ENCODE assay signal across 13 mouse cellular contexts in the genomic region with DNA sequence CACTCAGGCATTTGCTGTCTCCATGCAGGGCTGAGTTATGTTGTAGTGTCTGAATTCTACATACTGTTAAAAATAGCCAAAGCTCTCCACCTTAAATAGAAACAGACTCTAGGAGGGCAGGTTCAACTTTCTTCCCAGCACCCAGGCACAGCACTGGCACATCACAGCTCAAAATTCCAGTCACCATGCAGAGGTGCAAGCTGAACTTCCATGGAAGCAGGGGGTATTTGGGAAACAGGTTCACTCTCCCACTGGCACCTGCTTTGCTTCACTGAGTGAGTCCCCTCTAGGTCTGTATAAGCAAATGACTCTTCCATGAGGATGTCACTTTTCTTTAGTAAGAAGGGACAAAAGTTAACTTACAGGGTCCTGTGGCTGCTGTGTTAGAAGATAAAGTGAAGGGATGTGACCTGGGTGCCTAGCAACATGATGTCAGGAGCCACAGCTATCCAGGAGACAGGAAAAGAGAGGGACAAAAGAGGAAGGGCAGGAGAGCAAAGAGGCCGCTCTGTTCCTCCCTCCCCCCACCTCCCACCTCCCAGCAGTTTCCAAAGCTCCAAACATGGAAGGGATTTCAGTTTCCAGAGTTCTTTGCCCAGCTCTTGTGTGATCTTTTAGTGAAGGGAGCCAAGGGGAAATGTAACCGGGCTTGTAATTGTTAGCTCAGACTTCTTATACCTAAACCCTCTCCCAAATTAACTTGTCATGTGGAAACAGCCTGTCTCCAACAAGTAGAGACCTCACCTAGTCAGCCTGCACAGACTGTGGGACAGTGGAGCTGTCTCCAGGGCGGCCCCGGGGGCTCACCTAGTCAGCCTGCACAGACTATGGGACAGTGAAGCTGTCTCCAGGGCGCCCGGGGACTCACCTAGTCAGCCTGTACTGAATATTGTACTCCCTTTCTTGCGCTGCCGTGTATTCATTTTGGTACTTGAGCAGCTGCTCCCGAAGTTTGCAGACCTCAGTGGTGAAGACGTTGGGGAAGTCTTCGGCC. TPM values are rescaled to one million over a fixed set of nuclear protein-coding genes. Genes with fewer than 3 reads are reported as not detected.
DNase-seq lines count a peak whose midpoint lies in the region; ATAC-seq and TF ChIP-seq lines count a peak whose summit lies in the region.
"Had no signal": no experiment of that assay in that cellular context is flagged by ENCODE, and none has a peak within 500 bp of the region (broad histone marks: within the 10 kb centered on the region; RNA-seq: fewer than 3 reads in every experiment).

No protein-coding gene starts in this region.

- DNase-seq in forebrain, embryonic 11.5 days (ENCODE audit: low spot score) = peak; percentile 56
- no peak for DNase-seq in testis, postnatal 14 days (ENCODE audit: low spot score)
- no peak for DNase-seq in MN1 (ENCODE audit: low spot score)
- no peak for DNase-seq in ovary, postnatal 14 days (ENCODE audit: low spot score)
- no peak for DNase-seq in adrenal gland, postnatal 4 days (ENCODE audit: low spot score in 2 of 2)
- DNase-seq: adrenal gland, postnatal 25 days; B cell, adult 2 months; cerebellum, postnatal 14 days had no signal

- no peak for TF ChIP-seq CTCF in testis, adult 2 months (IDR thresholded peaks at IDR 0.05; ENCODE audit: control insufficient read depth, insufficient read depth, insufficient replicate concordance, low read depth, low read length)

- no peaks in the 10 kb centered on the region for H3K27me3 ChIP-seq in forebrain, embryonic 11.5 days (ENCODE audit: control insufficient read depth, insufficient read depth, low read length)
- no peaks in the 10 kb centered on the region for H3K27me3 ChIP-seq in forebrain, embryonic 13.5 days
- no peaks in the 10 kb centered on the region for H3K27me3 ChIP-seq in testis, adult 2 months (ENCODE audit: control insufficient read depth, insufficient read depth, low read length)
- H3K27me3 ChIP-seq in intestine, embryonic 15.5 days (replicated peaks) = no peaks in the 10 kb centered on the region

- H3K9ac ChIP-seq in forebrain, embryonic 11.5 days (ENCODE audit: low read length) = no peak overlapping the region; the same call in 1 of the 2 replicates
- no peak overlapping the region for H3K9ac ChIP-seq in forebrain, embryonic 13.5 days
- no peak overlapping the region for H3K9ac ChIP-seq in intestine, embryonic 15.5 days

- 37% methylated on average over 11 of the region's 11 CpGs for WGBS in forebrain, embryonic 11.5 days
- WGBS in forebrain, embryonic 13.5 days = 40% methylated on average over 11 of the region's 11 CpGs
- 54% methylated on average over 11 of the region's 11 CpGs for WGBS in intestine, embryonic 15.5 days

- no peak overlapping the region for H3K4me2 ChIP-seq in forebrain, embryonic 11.5 days (ENCODE audit: low read depth, low read length, severe bottlenecking)
- no peak overlapping the region for H3K4me2 ChIP-seq in forebrain, embryonic 13.5 days
- H3K4me2 ChIP-seq in intestine, embryonic 15.5 days (replicated peaks) = 0 out of 2 replicates have a peak overlapping the region, but pooled peaks have one; percentile 4

- peaks cover 4% of the 10 kb centered on the region; the same call in 1 of the 2 replicates for H3K4me1 ChIP-seq in forebrain, embryonic 11.5 days (replicated peaks; ENCODE audit: control insufficient read depth, insufficient read depth, low read length)
- H3K4me1 ChIP-seq in forebrain, embryonic 13.5 days = peaks cover 13% of the 10 kb centered on the region; the same call in 1 of the 2 replicates
- peaks cover 3% of the 10 kb centered on the region for H3K4me1 ChIP-seq in testis, adult 2 months (ENCODE audit: control insufficient read depth, insufficient read depth, low read length)
- H3K4me1 ChIP-seq in intestine, embryonic 15.5 days (replicated peaks) = peaks cover 6% of the 10 kb centered on the region; the same call in 1 of the 2 replicates

- H3K9me3 ChIP-seq in forebrain, embryonic 11.5 days (ENCODE audit: control insufficient read depth, low read length) = no peaks in the 10 kb centered on the region
- H3K9me3 ChIP-seq in forebrain, embryonic 13.5 days (replicated peaks) = no peaks in the 10 kb centered on the region
- H3K9me3 ChIP-seq in intestine, embryonic 15.5 days = no peaks in the 10 kb centered on the region

- TF ChIP-seq POLR2A in testis, adult 2 months (IDR thresholded peaks at IDR 0.05; ENCODE audit: control insufficient read depth, low read depth, low read length) = no peak

- H3K27ac ChIP-seq in forebrain, embryonic 11.5 days (ENCODE audit: low read depth, low read length) = no peak overlapping the region
- no peak overlapping the region for H3K27ac ChIP-seq in forebrain, embryonic 13.5 days
- peak overlapping the region; percentile 61; the same call in 1 of the 2 replicates for H3K27ac ChIP-seq in testis, adult 2 months (ENCODE audit: control insufficient read depth, insufficient read depth, low read depth, low read length)
- peak overlapping the region; percentile 58; the same call in 1 of the 2 replicates for H3K27ac ChIP-seq in intestine, embryonic 15.5 days

- no peaks in the 10 kb centered on the region for H3K36me3 ChIP-seq in forebrain, embryonic 11.5 days (ENCODE audit: control insufficient read depth, insufficient read depth, low read length)
- no peaks in the 10 kb centered on the region for H3K36me3 ChIP-seq in forebrain, embryonic 13.5 days (ENCODE audit: poor library complexity, severe bottlenecking)
- H3K36me3 ChIP-seq in testis, adult 2 months (ENCODE audit: control insufficient read depth, insufficient read depth, low read length) = no peaks in the 10 kb centered on the region
- H3K36me3 ChIP-seq in intestine, embryonic 15.5 days = no peaks in the 10 kb centered on the region

- ATAC-seq in forebrain, embryonic 11.5 days (replicated peaks; ENCODE audit: low FRiP score) = 0 out of 2 replicates have a peak, but pooled peaks have one; percentile 42
- ATAC-seq in forebrain, embryonic 13.5 days = no peak
- ATAC-seq in intestine, embryonic 15.5 days = no peak; the same call in 1 of the 2 replicates
- ATAC-seq: forebrain, embryonic 14.5 days; hindbrain, embryonic 16.5 days had no signal

- H3K4me3 ChIP-seq in forebrain, embryonic 11.5 days (ENCODE audit: low read depth, low read length) = no peak overlapping the region
- H3K4me3 ChIP-seq in forebrain, embryonic 13.5 days = no peak overlapping the region
- H3K4me3 ChIP-seq in testis, adult 2 months (ENCODE audit: control insufficient read depth, low read depth, low read length) = no peak overlapping the region
- H3K4me3 ChIP-seq in intestine, embryonic 15.5 days (replicated peaks) = no peak overlapping the region

RNA-seq across cellular contexts. Expression of a gene that starts 42.5 kb away (rescaled TPM):
- polyA plus RNA-seq in forebrain, embryonic 11.5 days (2014; fragmentation: Nextera tagmentation; extraction: Ambion mirVana) = 1.2 and 1.6 TPM in 2 replicates
- 0.89 and 1.3 TPM in 2 replicates for polyA plus RNA-seq in forebrain, embryonic 13.5 days (2015; fragmentation: Nextera tagmentation; extraction: Ambion mirVana)
- 6.5 and 10.0 TPM in 2 replicates for polyA plus RNA-seq in testis, adult 2 months (2012; rRNA removed)
- polyA plus RNA-seq in intestine, embryonic 15.5 days (2015; fragmentation: Nextera tagmentation; extraction: Ambion mirVana) = 8.6 and 11.0 TPM in 2 replicates
- 1 to 10 TPM; 6.5 to 6.9 TPM for total RNA-seq in adrenal gland, postnatal 4 days (2021)

Comparison
In these comparisons a context has a peak if more than half of its experiments do, and no peak if none do; other contexts are left out.
1. H3K27ac ChIP-seq: peak in testis, adult 2 months (single experiment) and intestine, embryonic 15.5 days (single experiment); none in forebrain, embryonic 11.5 days (single experiment) and forebrain, embryonic 13.5 days (single experiment).